Mouse (Mus musculus) intestine, postnatal 0 days (tissue): ENCODE measurements around the gene Stk32c. TPM values are rescaled to one million over a fixed set of nuclear protein-coding genes. Genes with fewer than 3 reads are reported as not detected.

ENCODE experiments used
- ATAC-seq: fragments of 200-750 bp; cut with Nextera tagmentation; 2 replicates; pipeline ENCODE4 v1.8.0; 2017; ENCODE audit warnings: mild to moderate bottlenecking, moderate TSS enrichment, moderate library complexity
- H3K27ac ChIP-seq: fragments of 300-500 bp; sonication (generic); 2 replicates; pipeline ENCODE4 v1.5.1; 2014; ENCODE audit warnings: mild to moderate bottlenecking, low read depth, low read length, moderate library complexity
- H3K27me3 ChIP-seq: fragments of 300-500 bp; sonication (generic); replicated peaks from 2 replicates; pipeline ENCODE4 v1.6.1; 2014; ENCODE audit warnings: low read length, mixed read lengths; ENCODE audit not compliant: control insufficient read depth, insufficient read depth
- H3K36me3 ChIP-seq: fragments of 300-500 bp; sonication (generic); 2 replicates; pipeline ENCODE4 v1.6.1; 2014; ENCODE audit warnings: mild to moderate bottlenecking, moderate library complexity; ENCODE audit not compliant: control insufficient read depth, insufficient read depth
- H3K4me1 ChIP-seq: fragments of 300-500 bp; sonication (generic); replicated peaks from 2 replicates; pipeline ENCODE4 v1.6.1; 2014; ENCODE audit warnings: antibody characterized with exemption, low read length, mixed read lengths; ENCODE audit not compliant: control insufficient read depth, insufficient read depth
- H3K4me2 ChIP-seq: fragments of 300-500 bp; sonication (generic); replicated peaks from 2 replicates; pipeline ENCODE4 v1.6.1; 2014; ENCODE audit warnings: low read depth, mild to moderate bottlenecking, moderate library complexity
- H3K4me3 ChIP-seq: fragments of 300-500 bp; sonication (generic); 2 replicates; pipeline ENCODE4 v1.5.1; 2014; ENCODE audit warnings: low read depth, low read length
- H3K9ac ChIP-seq: fragments of 300-500 bp; sonication (generic); 2 replicates; pipeline ENCODE4 v1.6.1; 2014; ENCODE audit warnings: mild to moderate bottlenecking, low read depth, low read length
- H3K9me3 ChIP-seq: fragments of 300-500 bp; sonication (generic); 2 replicates; pipeline ENCODE4 v1.6.1; 2016; ENCODE audit warnings: mixed run types; ENCODE audit not compliant: control insufficient read depth
- CTCF ChIP-seq: sonication (generic); IDR thresholded peaks from 2 replicates; pipeline ENCODE4 v1.5.1; 2016; ENCODE audit warnings: low read depth, mild to moderate bottlenecking, control low read depth, antibody characterized with exemption, moderate library complexity
- WGBS: fragments of 180-500 bp; shearing (Covaris S2); extraction: QIAGEN DNeasy Blood & Tissue Kit; methylation state at CpG from one replicate; pipeline ENCODE4 v1.1.7; 2014; 5-methylcytosine and 5-hydroxymethylcytosine counted together
- polyA plus RNA-seq: library from polyadenylated mRNA; unstranded; fragments of >200 nt; fragmentation: Nextera tagmentation; extraction: Ambion mirVana; gene quantifications from 2 replicates; pipeline ENCODE4 v1.2.1, GENCODE M21; 2015

Gene Stk32c
- polyA plus RNA-seq, 1 experiment from 2014 or later: 0.07 TPM

DNA sequence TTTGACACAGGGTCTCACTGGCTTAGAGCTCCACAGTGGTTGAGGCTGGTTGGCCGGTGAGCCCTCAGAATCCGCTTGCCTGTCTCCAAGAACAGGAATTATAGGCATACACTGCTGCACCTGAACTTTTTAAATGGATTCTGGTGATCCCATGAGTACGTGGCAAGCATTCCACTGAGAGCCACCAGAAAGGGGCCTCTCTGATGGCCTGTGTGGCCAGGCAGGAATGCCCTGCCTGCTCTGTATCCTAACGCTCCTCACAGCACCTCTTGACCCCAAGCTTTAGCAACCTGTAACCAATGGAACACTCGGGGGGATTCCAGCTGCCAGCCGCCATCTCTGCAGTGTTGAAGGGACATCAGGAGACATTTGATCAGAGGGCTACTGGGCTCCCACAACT, 1.3 kb downstream of the Stk32c start:
- no peaks in the 10 kb centered on the region; the same call in 1 of the 2 replicates for H3K27me3 ChIP-seq
- no peaks in the 10 kb centered on the region for H3K36me3 ChIP-seq
- H3K9ac ChIP-seq: no peak overlapping the region
- ATAC-seq: no peak
- H3K9me3 ChIP-seq: no peaks in the 10 kb centered on the region
- no peak overlapping the region for H3K4me2 ChIP-seq
- no peaks in the 10 kb centered on the region for H3K4me1 ChIP-seq
- WGBS: 92% methylated on average over 6 of the region's 6 CpGs
- H3K27ac ChIP-seq: no peak overlapping the region
- H3K4me3 ChIP-seq: no peak overlapping the region
- TF ChIP-seq CTCF: no peak

DNA sequence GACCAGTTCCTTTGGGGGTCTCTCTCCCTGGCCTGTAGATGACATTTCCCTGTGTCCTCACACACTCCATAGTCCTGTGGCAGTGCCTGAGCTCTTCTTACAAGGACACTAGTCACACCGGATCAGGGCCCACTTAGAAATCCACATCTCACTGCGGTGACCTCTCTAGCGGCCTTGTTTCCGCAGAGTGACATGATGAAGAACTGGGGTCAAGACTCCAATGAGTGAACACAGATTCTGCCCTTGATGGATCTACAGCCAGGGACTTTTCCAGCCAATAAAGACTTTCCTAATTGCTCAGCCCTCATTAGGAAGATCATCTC, 4.4 kb downstream of the Stk32c start:
- no peak for ATAC-seq
- Histone ChIP-seq H3K9me3 (no peaks in the 10 kb centered on the region), H3K27ac (no peak overlapping the region), H3K36me3 (no peaks in the 10 kb centered on the region), H3K4me3 (no peak overlapping the region), H3K27me3 (no peaks in the 10 kb centered on the region; the same call in 1 of the 2 replicates), H3K9ac (no peak overlapping the region), H3K4me1 (no peaks in the 10 kb centered on the region), H3K4me2 (no peak overlapping the region)
- 89% methylated on average over 4 of the region's 4 CpGs for WGBS
- no peak for TF ChIP-seq CTCF

DNA sequence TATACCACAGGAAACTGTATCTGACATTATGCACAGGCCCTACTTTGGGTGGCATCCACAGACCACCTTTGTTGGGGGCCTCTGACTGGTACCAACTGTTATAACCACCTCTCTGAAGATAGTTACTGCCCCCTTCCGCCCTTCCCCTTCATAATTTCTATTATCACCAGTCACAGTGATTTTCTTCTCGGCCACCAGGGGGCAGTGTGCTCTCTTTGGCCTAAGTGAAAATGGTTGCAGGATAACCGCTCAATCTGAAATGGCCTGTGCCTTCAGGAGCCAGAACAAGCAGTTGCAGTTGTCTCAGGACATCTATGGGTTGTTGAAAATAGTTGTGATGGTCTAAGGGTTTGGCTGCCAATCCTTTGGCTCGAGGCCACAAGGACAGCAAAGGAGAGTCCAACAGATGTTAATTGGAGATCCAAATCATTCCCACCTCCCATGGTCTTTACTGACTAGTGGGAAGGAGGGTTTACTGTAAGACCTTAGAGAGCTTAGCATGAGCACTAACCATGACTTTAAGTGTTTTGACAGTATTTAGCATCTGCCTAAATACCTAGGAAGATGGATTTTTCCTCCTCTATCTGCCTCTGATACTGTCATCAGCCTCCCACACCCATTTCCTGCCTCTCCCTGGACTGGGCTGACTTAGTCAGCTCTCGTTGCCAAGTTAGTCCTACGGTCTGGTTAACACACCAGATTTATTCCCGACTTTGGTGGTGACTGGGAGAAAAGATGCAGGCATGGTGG, 4.9 kb downstream of the Stk32c start:
- 20% methylated on average over 7 of the region's 7 CpGs for WGBS
- Histone ChIP-seq H3K9ac (no peak overlapping the region), H3K36me3 (no peaks in the 10 kb centered on the region), H3K4me3 (no peak overlapping the region), H3K4me1 (no peaks in the 10 kb centered on the region), H3K27ac (no peak overlapping the region), H3K9me3 (no peaks in the 10 kb centered on the region), H3K4me2 (no peak overlapping the region), H3K27me3 (no peaks in the 10 kb centered on the region; the same call in 1 of the 2 replicates)
- no peak for ATAC-seq
- TF ChIP-seq CTCF: peak; percentile 96

DNA sequence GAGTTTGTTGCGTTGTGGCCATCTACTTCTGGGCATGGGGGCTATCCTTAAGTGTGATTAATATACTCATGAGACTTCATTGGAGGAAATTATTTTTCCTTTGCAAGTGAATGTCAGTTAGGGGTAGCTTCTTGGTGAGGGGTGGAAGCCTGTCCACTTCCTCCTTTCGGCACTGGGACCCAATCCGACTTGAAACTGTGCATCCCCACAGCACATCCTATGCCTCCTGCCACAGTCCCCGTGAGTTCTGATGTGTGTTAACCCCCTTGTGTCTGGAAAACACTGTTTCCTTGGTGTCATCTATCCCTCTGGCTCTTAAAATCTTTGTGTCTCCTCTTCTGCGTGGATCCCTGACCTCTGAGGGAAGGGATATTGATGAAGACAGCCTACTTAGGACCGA, 11.9 kb downstream of the Stk32c start:
- no peak overlapping the region for H3K4me2 ChIP-seq
- no peak overlapping the region for H3K27ac ChIP-seq
- no peaks in the 10 kb centered on the region for H3K9me3 ChIP-seq
- H3K4me1 ChIP-seq: no peaks in the 10 kb centered on the region
- H3K9ac ChIP-seq: no peak overlapping the region
- H3K36me3 ChIP-seq: no peaks in the 10 kb centered on the region
- no peak for TF ChIP-seq CTCF
- 47% methylated on average over 6 of the region's 6 CpGs for WGBS
- H3K27me3 ChIP-seq: peaks cover 4% of the 10 kb centered on the region; the same call in 1 of the 2 replicates
- H3K4me3 ChIP-seq: no peak overlapping the region
- no peak for ATAC-seq

DNA sequence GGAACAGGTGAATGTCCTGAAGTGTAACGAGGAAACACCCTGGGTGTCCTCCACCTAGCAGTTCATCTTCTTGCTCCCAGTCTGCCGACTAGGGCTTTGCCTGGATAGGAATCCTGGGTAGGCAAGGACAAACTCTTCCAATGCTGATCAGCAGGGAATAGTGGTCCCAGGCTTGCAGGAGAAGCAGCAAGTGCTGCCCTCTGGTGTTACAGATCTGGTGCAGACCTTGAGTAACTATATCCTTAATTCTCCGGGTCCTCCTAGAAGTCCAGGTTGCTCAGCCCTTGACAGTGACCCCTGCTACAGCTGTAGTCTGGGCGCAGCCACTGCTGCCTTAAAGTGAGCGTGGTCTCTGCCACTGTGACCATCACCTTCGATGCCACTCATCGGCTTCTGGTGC, 13.0 kb downstream of the Stk32c start:
- no peak for ATAC-seq
- WGBS: 28% methylated on average over 7 of the region's 7 CpGs

DNA sequence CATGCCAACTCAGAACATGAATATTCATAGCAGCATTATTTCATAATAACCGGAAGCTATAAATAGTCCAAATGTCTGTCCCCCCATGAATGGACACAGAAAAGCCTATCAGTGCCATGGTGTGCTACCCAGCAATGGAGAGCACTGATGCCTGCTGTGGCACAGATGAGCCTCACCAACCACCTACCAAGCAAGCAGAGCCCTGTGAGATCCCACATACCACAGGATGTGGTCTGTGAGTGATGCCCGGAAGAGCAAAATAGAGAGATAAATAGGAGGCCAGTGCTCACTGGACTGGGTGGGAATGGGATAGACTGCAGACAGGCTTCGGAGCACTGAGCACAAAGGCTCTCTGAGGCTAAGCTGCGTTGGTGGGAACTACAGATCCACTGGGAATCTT, 16.1 kb downstream of the Stk32c start:
- Histone ChIP-seq H3K4me2 (no peak overlapping the region), H3K4me1 (no peaks in the 10 kb centered on the region), H3K9me3 (no peaks in the 10 kb centered on the region), H3K36me3 (no peaks in the 10 kb centered on the region), H3K27ac (no peak overlapping the region), H3K27me3 (peaks cover 4% of the 10 kb centered on the region; the same call in 1 of the 2 replicates), H3K4me3 (no peak overlapping the region), H3K9ac (no peak overlapping the region)
- TF ChIP-seq CTCF: no peak
- 84% methylated on average over 4 of the region's 4 CpGs for WGBS
- ATAC-seq: no peak

More for the DNA sequence above, 13.0 kb downstream of the Stk32c start:
- H3K4me2 ChIP-seq: no peak overlapping the region
- H3K4me1 ChIP-seq: no peaks in the 10 kb centered on the region
- no peak overlapping the region for H3K27ac ChIP-seq
- no peaks in the 10 kb centered on the region for H3K9me3 ChIP-seq
- no peaks in the 10 kb centered on the region for H3K36me3 ChIP-seq
- TF ChIP-seq CTCF: peak; percentile 86
- H3K9ac ChIP-seq: no peak overlapping the region
- H3K4me3 ChIP-seq: no peak overlapping the region
- H3K27me3 ChIP-seq: peaks cover 4% of the 10 kb centered on the region; the same call in 1 of the 2 replicates
